Mouse (Mus musculus) small intestine, adult 2 months (tissue): Measurements from ENCODE around the gene Tbxa2r.

ENCODE experiments used
- CTCF ChIP-seq: fragments of 200-500 bp; IDR thresholded peaks from 2 replicates; pipeline ENCODE4 v1.5.1; 2012; ENCODE audit warnings: low read depth, mild to moderate bottlenecking, control low read depth, inconsistent platforms, low read length, moderate library complexity, mixed read lengths; ENCODE audit not compliant: insufficient replicate concordance, insufficient read length; ENCODE audit errors: extremely low read depth
- POLR2A ChIP-seq: fragments of 200-500 bp; IDR thresholded peaks from 2 replicates; pipeline ENCODE4 v1.6.1; 2012; ENCODE audit warnings: low read depth, mild to moderate bottlenecking, control low read depth, inconsistent platforms, low read length, moderate library complexity

DNA sequence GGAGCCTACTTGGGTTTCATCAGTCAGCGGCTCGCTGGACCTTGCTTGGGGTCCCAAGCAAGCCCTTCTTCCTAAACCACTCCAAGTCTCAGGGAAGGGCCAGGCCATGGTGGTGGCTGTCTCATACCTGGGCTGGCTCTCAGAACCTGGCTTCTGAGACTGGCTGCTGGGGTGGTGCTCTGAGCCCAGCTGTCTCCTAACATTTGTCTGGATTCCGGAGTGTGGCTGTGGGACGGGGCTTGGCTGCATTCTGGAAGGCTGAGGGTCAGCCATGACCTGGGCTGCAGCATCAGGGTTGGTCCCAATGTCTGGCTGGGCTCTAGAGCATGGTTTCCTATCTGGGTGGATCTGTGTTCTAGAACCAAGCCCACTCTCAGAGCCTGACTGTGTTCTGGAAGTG lies 8.0 kb downstream of the Tbxa2r start:
- TF ChIP-seq CTCF (no peak), POLR2A (no peak)
